Mouse (Mus musculus) embryonic facial prominence, embryonic 11.5 days (tissue): ENCODE measurements around the gene Cmip. TPM values are rescaled to one million over a fixed set of nuclear protein-coding genes. Genes with fewer than 3 reads are reported as not detected.

Experiments used
- ATAC-seq: fragments of 200-750 bp; cut with Nextera tagmentation; replicated peaks from 2 replicates; pipeline ENCODE4 v1.8.0; 2017; ENCODE audit warnings: low read depth; ENCODE audit not compliant: insufficient number of reproducible peaks, low FRiP score, low TSS enrichment
- DNase-seq: peaks from one replicate; pipeline ENCODE4 v3.0.0-alpha.2; 2015; ENCODE audit warnings: low spot score
- H3K27ac ChIP-seq: fragments of 300-500 bp; sonication (generic); replicated peaks from 2 replicates; pipeline ENCODE4 v1.5.1; 2014; ENCODE audit warnings: mild to moderate bottlenecking, low read depth, low read length, control low read depth
- H3K27me3 ChIP-seq: fragments of 300-500 bp; sonication (generic); 2 replicates; pipeline ENCODE4 v1.6.1; 2014; ENCODE audit warnings: mild to moderate bottlenecking, low read length, moderate library complexity, mixed read lengths; ENCODE audit not compliant: control insufficient read depth, insufficient read depth
- H3K36me3 ChIP-seq: fragments of 300-500 bp; sonication (generic); replicated peaks from 2 replicates; pipeline ENCODE4 v1.6.1; 2014; ENCODE audit warnings: low read depth, mild to moderate bottlenecking, low read length, moderate library complexity, mixed read lengths; ENCODE audit not compliant: control insufficient read depth, insufficient read depth
- H3K4me1 ChIP-seq: fragments of 300-500 bp; sonication (generic); 2 replicates; pipeline ENCODE4 v1.6.1; 2014; ENCODE audit warnings: low read length, mixed read lengths; ENCODE audit not compliant: control insufficient read depth, insufficient read depth
- H3K4me2 ChIP-seq: fragments of 300-500 bp; sonication (generic); 2 replicates; pipeline ENCODE4 v1.6.1; 2014; ENCODE audit warnings: low read depth, mild to moderate bottlenecking, control low read depth, low read length, moderate library complexity
- H3K4me3 ChIP-seq: fragments of 300-500 bp; sonication (generic); 2 replicates; pipeline ENCODE4 v1.5.1; 2014; ENCODE audit warnings: low read depth, low read length, control low read depth
- H3K9ac ChIP-seq: fragments of 300-500 bp; sonication (generic); replicated peaks from 2 replicates; pipeline ENCODE4 v1.6.1; 2014; ENCODE audit warnings: mild to moderate bottlenecking, control low read depth, low read length
- H3K9me3 ChIP-seq: fragments of 300-500 bp; sonication (generic); replicated peaks from 2 replicates; pipeline ENCODE4 v1.6.1; 2016; ENCODE audit warnings: mild to moderate bottlenecking, low read length, inconsistent platforms, mixed read lengths; ENCODE audit not compliant: control insufficient read depth
- WGBS: fragments of 180-500 bp; shearing (Covaris S2); extraction: QIAGEN DNeasy Blood & Tissue Kit; methylation state at CpG from one replicate; pipeline ENCODE4 v1.1.7; 2014; 5-methylcytosine and 5-hydroxymethylcytosine counted together
- polyA plus RNA-seq: library from polyadenylated mRNA; unstranded; fragments of >200 nt; fragmentation: Nextera tagmentation; extraction: Ambion mirVana; gene quantifications from 2 replicates; pipeline ENCODE4 v1.2.1, GENCODE M21; 2014

Cmip gene
- polyA plus RNA-seq, 1 experiment from 2014 or later: 20.4 TPM

GRCm38 (mm10) chr8:117259431-117260001 is 2.7 kb downstream of the Cmip start:
- no peak for DNase-seq
- H3K27ac ChIP-seq: 0 out of 2 replicates have a peak overlapping the region, but pooled peaks have one; percentile 28
- H3K36me3 ChIP-seq: no peaks in the 10 kb centered on the region
- H3K27me3 ChIP-seq: no peaks in the 10 kb centered on the region
- peak overlapping the region; percentile 90 for H3K4me2 ChIP-seq
- WGBS: 65% methylated on average over 11 of the region's 11 CpGs
- H3K4me1 ChIP-seq: peaks cover 9% of the 10 kb centered on the region
- H3K9ac ChIP-seq: peak overlapping the region; percentile 95
- no peaks in the 10 kb centered on the region for H3K9me3 ChIP-seq
- no peak for ATAC-seq
- peak overlapping the region; percentile 94; the same call in 1 of the 2 replicates for H3K4me3 ChIP-seq

GRCm38 (mm10) chr8:117260234-117260929 is 3.5 kb downstream of the Cmip start:
- no peaks in the 10 kb centered on the region for H3K27me3 ChIP-seq
- peak overlapping the region; percentile 37 for H3K4me2 ChIP-seq
- WGBS: 25% methylated on average over 14 of the region's 14 CpGs
- no peak for ATAC-seq
- H3K36me3 ChIP-seq: no peaks in the 10 kb centered on the region
- H3K27ac ChIP-seq: no peak overlapping the region
- no peak for DNase-seq
- 0 out of 2 replicates have a peak overlapping the region, but pooled peaks have one; percentile 11 for H3K4me3 ChIP-seq
- peaks cover 9% of the 10 kb centered on the region for H3K4me1 ChIP-seq
- no peaks in the 10 kb centered on the region for H3K9me3 ChIP-seq
- H3K9ac ChIP-seq: peak overlapping the region; percentile 19; the same call in 1 of the 2 replicates

- Histone ChIP-seq H3K4me2 (peak overlapping the region; percentile 37), H3K27me3 (no peaks in the 10 kb centered on the region), H3K36me3 (no peaks in the 10 kb centered on the region), H3K9me3 (no peaks in the 10 kb centered on the region), H3K4me3 (0 out of 2 replicates have a peak overlapping the region, but pooled peaks have one; percentile 11), H3K9ac (no peak overlapping the region; the same call in 1 of the 2 replicates), H3K4me1 (peaks cover 9% of the 10 kb centered on the region), H3K27ac (no peak overlapping the region)
- WGBS: 32% methylated on average over 14 of the region's 14 CpGs
- ATAC-seq (no peak), DNase-seq (peak; percentile 33)
Observed at GRCm38 (mm10) chr8:117260930-117261475, 4.1 kb downstream of the Cmip start.

DNA sequence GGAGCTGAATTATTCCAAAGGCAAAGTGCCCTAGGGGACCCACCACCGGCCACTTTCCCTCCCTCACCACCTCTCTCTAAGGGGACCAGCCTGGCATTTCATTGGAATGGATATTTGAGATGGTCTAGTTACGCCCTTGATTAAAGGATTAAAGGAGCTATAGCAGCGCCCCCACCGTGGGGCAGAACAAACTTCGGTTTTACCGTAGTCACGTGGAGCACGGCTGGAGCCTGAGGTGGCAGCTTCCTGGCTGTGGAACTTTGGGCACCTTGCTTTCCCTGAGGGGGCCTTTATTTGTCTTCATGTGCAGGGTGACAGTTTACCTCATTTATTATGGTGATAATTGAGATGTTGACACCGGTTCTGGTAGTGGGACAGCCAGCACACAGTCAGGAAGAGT is 4.8 kb downstream of the Cmip start:
- 20% methylated on average over 9 of the region's 9 CpGs for WGBS
- no peaks in the 10 kb centered on the region for H3K36me3 ChIP-seq
- H3K4me1 ChIP-seq: peaks cover 9% of the 10 kb centered on the region
- no peak overlapping the region for H3K4me2 ChIP-seq
- DNase-seq (peak; percentile 44), ATAC-seq (no peak)
- H3K27me3 ChIP-seq: no peaks in the 10 kb centered on the region
- no peak overlapping the region for H3K27ac ChIP-seq
- H3K9ac ChIP-seq: no peak overlapping the region
- H3K4me3 ChIP-seq: no peak overlapping the region
- H3K9me3 ChIP-seq: no peaks in the 10 kb centered on the region

GRCm38 (mm10) chr8:117262685-117263084 is 5.8 kb downstream of the Cmip start:
- 68% methylated on average over 8 of the region's 8 CpGs for WGBS
- peaks cover 9% of the 10 kb centered on the region for H3K4me1 ChIP-seq

DNA sequence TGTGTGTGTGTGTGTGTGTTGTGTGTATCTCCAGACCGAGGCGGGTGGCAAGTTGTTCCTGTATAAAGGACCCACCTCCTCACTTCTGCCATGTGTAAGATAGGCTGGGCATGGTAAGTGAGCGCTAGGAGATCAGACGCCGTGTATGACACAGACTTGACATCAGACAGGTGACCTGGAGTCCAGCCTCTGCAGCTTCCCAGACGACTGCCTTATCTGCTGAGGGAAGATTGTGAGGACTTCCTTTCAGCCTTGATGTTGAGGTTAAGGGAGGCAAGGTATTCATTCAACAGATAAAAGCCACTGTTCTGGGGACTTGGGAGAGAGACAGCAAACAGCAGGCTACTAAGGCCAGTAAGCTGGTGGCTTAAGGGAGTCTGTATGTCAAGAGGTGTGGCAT is 6.6 kb downstream of the Cmip start:
- Histone ChIP-seq H3K27me3 (no peaks in the 10 kb centered on the region), H3K4me3 (no peak overlapping the region), H3K27ac (no peak overlapping the region), H3K9me3 (no peaks in the 10 kb centered on the region), H3K4me1 (peaks cover 9% of the 10 kb centered on the region), H3K9ac (no peak overlapping the region), H3K4me2 (no peak overlapping the region), H3K36me3 (no peaks in the 10 kb centered on the region)
- ATAC-seq (no peak), DNase-seq (no peak)
- WGBS: 62% methylated on average over 6 of the region's 6 CpGs

More at GRCm38 (mm10) chr8:117262685-117263084, 5.8 kb downstream of the Cmip start:
- DNase-seq: no peak
- Histone ChIP-seq H3K36me3 (no peaks in the 10 kb centered on the region), H3K4me2 (no peak overlapping the region), H3K27me3 (no peaks in the 10 kb centered on the region), H3K9me3 (no peaks in the 10 kb centered on the region), H3K9ac (no peak overlapping the region), H3K27ac (no peak overlapping the region), H3K4me3 (no peak overlapping the region)
- ATAC-seq: no peak

DNA sequence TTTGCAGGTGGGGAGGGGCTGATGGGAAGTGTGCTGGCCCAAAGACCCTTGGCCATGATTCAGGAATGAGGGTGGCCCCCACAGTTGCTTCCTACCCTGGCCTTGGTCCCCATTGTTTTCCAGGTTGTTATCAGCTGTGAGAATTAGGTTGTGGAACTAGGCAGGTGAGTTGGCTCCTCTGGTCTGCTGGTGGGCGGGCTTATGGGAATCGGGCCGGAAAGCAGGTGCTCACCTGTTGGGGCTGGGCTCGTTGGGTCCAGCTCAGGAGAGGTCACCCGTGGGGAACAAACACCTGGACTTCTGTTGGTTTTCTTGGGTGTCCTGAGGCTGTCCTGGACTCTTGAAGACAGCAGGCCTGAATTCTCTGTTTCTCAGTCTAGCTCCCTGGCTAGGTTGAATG is 8.2 kb downstream of the Cmip start:
- H3K27me3 ChIP-seq: no peaks in the 10 kb centered on the region
- no peak overlapping the region for H3K27ac ChIP-seq
- ATAC-seq (no peak), DNase-seq (no peak)
- 91% methylated on average over 5 of the region's 5 CpGs for WGBS
- H3K4me3 ChIP-seq: no peak overlapping the region
- H3K4me2 ChIP-seq: no peak overlapping the region
- no peak overlapping the region for H3K9ac ChIP-seq
- H3K36me3 ChIP-seq: no peaks in the 10 kb centered on the region
- peaks cover 6% of the 10 kb centered on the region; the same call in 1 of the 2 replicates for H3K4me1 ChIP-seq
- no peaks in the 10 kb centered on the region for H3K9me3 ChIP-seq
